Mouse (Mus musculus) liver, embryonic 15.5 days (tissue): ENCODE results near the gene Ifit1. TPM values are rescaled to one million over a fixed set of nuclear protein-coding genes. Genes with fewer than 3 reads are reported as not detected.
"Not testable (repeated sequence)": the region's sequence is repeated elsewhere in the genome, so short reads cannot be mapped to it uniquely, and the experiment has no call there.

Experiments used
- ATAC-seq: fragments of 200-750 bp; cut with Nextera tagmentation; 2 replicates; pipeline ENCODE4 v1.8.0; 2017; ENCODE audit warnings: moderate number of reproducible peaks, mild to moderate bottlenecking, moderate library complexity; ENCODE audit not compliant: insufficient read depth
- H3K27ac ChIP-seq: fragments of 300-500 bp; sonication (generic); replicated peaks from 2 replicates; pipeline ENCODE4 v1.5.1; 2015; ENCODE audit warnings: mild to moderate bottlenecking, inconsistent platforms
- H3K27me3 ChIP-seq: fragments of 300-500 bp; sonication (generic); 2 replicates; pipeline ENCODE4 v1.6.1; 2015; ENCODE audit warnings: mild to moderate bottlenecking, inconsistent platforms
- H3K36me3 ChIP-seq: fragments of 300-500 bp; sonication (generic); replicated peaks from 2 replicates; pipeline ENCODE4 v1.6.1; 2015; ENCODE audit warnings: moderate library complexity, mild to moderate bottlenecking, inconsistent platforms
- H3K4me1 ChIP-seq: fragments of 300-500 bp; sonication (generic); replicated peaks from 2 replicates; pipeline ENCODE4 v1.6.1; 2015; ENCODE audit warnings: inconsistent platforms
- H3K4me2 ChIP-seq: fragments of 300-500 bp; sonication (generic); 2 replicates; pipeline ENCODE4 v1.6.1; 2015; ENCODE audit warnings: moderate library complexity, mild to moderate bottlenecking, inconsistent platforms
- H3K4me3 ChIP-seq: fragments of 300-500 bp; sonication (generic); replicated peaks from 2 replicates; pipeline ENCODE4 v1.5.1; 2015; ENCODE audit warnings: mild to moderate bottlenecking, inconsistent platforms
- H3K9ac ChIP-seq: fragments of 300-500 bp; sonication (generic); 2 replicates; pipeline ENCODE4 v1.6.1; 2015; ENCODE audit warnings: moderate library complexity, mild to moderate bottlenecking, inconsistent platforms
- H3K9me3 ChIP-seq: fragments of 300-500 bp; sonication (generic); replicated peaks from 2 replicates; pipeline ENCODE4 v1.6.1; 2016; ENCODE audit warnings: inconsistent platforms
- WGBS: fragments of 180-500 bp; shearing (Covaris S2); methylation state at CpG from one replicate; pipeline ENCODE4 v1.1.7; 2015; ENCODE audit warnings: mixed read lengths; ENCODE audit not compliant: insufficient replicate concordance; 5-methylcytosine and 5-hydroxymethylcytosine counted together
- polyA plus RNA-seq: library from polyadenylated mRNA; unstranded; fragments of >200 nt; fragmentation: Nextera tagmentation; extraction: Ambion mirVana; gene quantifications from 2 replicates; pipeline ENCODE4 v1.2.1, GENCODE M21; 2015

Gene Ifit1
- polyA plus RNA-seq, result 0.99 and 1.5 TPM in 2 replicates

DNA sequence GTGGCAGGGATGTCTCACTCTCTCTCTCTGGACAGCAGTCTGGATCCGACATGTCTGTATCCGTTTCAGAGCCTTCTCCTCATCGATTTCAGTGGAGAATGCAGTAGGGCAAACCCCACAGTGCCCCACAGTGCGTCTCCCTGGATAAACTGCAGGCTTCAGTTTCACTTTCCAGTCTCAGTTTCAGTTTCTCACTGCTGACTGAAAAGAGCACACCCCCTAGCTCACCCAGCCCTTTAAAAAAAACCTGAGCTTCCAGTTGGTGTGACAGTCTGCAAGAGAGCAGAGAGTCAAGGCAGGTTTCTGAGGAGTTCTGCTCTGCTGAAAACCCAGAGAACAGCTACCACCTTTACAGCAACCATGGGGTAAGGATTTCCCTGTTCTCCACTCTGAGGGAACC lies at the start of gene Ifit1, which contains the start of gene Ifit1bl2:
Gene Ifit1 (plus strand): TSS at position 249 of the 400 bp plus-strand sequence.
Gene Ifit1bl2 (minus strand): TSS at position 121 of the 400 bp plus-strand sequence.
- Histone ChIP-seq H3K4me3 (peak within 1 kb of the TSS; percentile 26; the same call in 1 of the 2 replicates), H3K4me2 (peak within 1 kb of the TSS; percentile 46), H3K9ac (peak within 1 kb of the TSS; percentile 35; the same call in 1 of the 2 replicates), H3K4me1 (peaks cover 17% of the 10 kb centered on the region), H3K27me3 (peaks cover 15% of the 10 kb centered on the region; the same call in 1 of the 2 replicates), H3K36me3 (no peaks in the 10 kb centered on the region), H3K27ac (no peak within 1 kb of the TSS), H3K9me3 (no peaks in the 10 kb centered on the region)
- 31% methylated on average over 4 of the region's 4 CpGs for WGBS
- peak; percentile 10; the same call in 1 of the 2 replicates for ATAC-seq

- 53% methylated on average over 2 of the region's 2 CpGs for WGBS
- no peak overlapping the region for H3K9ac ChIP-seq
- H3K27ac ChIP-seq, result no peak overlapping the region
- no peak overlapping the region for H3K4me2 ChIP-seq
- no peaks in the 10 kb centered on the region for H3K4me1 ChIP-seq
- no peaks in the 10 kb centered on the region for H3K9me3 ChIP-seq
- no peak for ATAC-seq
- no peaks in the 10 kb centered on the region for H3K36me3 ChIP-seq
- H3K27me3 ChIP-seq, result no peaks in the 10 kb centered on the region
- no peak overlapping the region for H3K4me3 ChIP-seq
Measured at GRCm38 (mm10) chr19:34593456-34593855, 47.2 kb upstream of the Ifit1 start.

DNA sequence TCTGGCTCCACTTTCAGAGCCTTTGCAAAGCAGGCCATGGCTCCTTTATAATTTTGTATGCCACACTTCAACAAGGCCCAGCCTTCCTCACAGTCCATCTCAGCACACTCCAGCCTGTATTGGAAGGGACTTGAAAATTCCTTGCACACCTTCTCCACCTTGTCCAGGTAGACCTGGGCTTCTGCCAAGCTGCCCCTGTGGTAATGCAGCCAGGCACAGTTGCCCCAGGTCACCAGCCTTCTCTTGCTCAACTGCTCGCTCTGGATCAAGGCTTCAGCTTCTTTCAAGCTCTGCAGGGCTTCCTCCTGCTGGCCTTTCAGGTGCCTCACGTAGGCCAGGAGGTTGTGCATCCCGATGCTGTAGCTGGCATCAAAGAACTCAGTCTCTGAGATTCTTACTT lies 46.1 kb upstream of the Ifit1 start:
- H3K27ac ChIP-seq, H3K27me3 ChIP-seq, H3K4me2 ChIP-seq, H3K9ac ChIP-seq, H3K4me1 ChIP-seq, H3K4me3 ChIP-seq, ATAC-seq, H3K9me3 ChIP-seq, H3K36me3 ChIP-seq: not testable (repeated sequence)
- WGBS, result 58% methylated on average over 3 of the region's 3 CpGs

- no peak for ATAC-seq
- Histone ChIP-seq H3K4me3 (no peak overlapping the region), H3K4me2 (no peak overlapping the region), H3K9ac (no peak overlapping the region), H3K9me3 (no peaks in the 10 kb centered on the region), H3K4me1 (no peaks in the 10 kb centered on the region), H3K36me3 (no peaks in the 10 kb centered on the region), H3K27ac (no peak overlapping the region), H3K27me3 (no peaks in the 10 kb centered on the region)
Measured at GRCm38 (mm10) chr19:34596811-34597210, 43.9 kb upstream of the Ifit1 start.

GRCm38 (mm10) chr19:34598341-34598740 lies 42.3 kb upstream of the Ifit1 start:
- no peak for ATAC-seq
- H3K9me3 ChIP-seq, result no peaks in the 10 kb centered on the region
- H3K27ac ChIP-seq, result no peak overlapping the region
- no peaks in the 10 kb centered on the region for H3K36me3 ChIP-seq
- 58% methylated on average over 2 of the region's 2 CpGs for WGBS
- no peak overlapping the region for H3K4me2 ChIP-seq
- H3K9ac ChIP-seq, result no peak overlapping the region
- no peak overlapping the region for H3K4me3 ChIP-seq
- H3K27me3 ChIP-seq, result no peaks in the 10 kb centered on the region
- no peaks in the 10 kb centered on the region for H3K4me1 ChIP-seq

DNA sequence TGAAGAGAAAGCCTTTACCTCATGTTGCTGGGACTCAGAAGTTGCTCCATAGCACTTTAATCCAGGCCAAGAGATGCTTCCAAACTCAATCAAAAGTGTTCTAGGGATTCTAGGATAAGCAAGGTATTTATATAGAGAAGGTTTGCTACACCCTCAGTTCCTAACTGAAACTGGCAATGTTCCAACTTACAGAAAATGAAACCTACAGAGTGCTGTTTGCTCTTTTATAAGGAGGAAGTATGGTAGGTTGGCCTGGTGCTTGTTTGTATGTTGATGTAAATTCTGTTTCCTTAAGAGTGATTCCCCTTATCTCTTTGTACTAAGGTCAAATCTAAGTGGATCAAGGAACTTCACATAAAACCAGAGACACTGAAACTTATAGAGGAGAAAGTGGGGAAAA lies 41.4 kb upstream of the Ifit1 start:
- H3K27ac ChIP-seq, H3K36me3 ChIP-seq, H3K9me3 ChIP-seq, H3K4me3 ChIP-seq, H3K27me3 ChIP-seq, ATAC-seq, H3K4me2 ChIP-seq, H3K9ac ChIP-seq, H3K4me1 ChIP-seq: not testable (repeated sequence)

DNA sequence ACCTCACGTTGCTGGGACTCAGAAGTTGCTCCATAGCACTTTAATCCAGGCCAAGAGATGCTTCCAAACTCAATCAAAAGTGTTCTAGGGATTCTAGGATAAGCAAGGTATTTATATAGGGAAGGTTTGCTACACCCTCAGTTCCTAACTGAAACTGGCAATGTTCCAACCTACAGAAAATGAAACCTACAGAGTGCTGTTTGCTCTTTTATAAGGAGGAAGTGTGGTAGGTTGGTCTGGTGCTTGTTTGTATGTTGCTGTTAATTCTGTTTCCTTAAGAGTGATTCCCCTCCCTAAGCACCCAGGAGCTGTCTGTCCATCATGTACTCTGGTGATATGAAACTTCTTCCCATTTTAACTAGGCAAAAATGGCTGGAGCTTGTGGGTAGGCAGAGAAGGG lies 38.8 kb upstream of the Ifit1 start, which contains the start of gene Ifit1bl1:
Gene Ifit1bl1 (minus strand): TSS at position 69 of the 400 bp plus-strand sequence.
- H3K4me3 ChIP-seq, H3K4me2 ChIP-seq, H3K9me3 ChIP-seq, ATAC-seq, H3K36me3 ChIP-seq, H3K27me3 ChIP-seq, H3K9ac ChIP-seq, H3K27ac ChIP-seq, H3K4me1 ChIP-seq: not testable (repeated sequence)
- 41% methylated on average over 1 of the region's 1 CpGs for WGBS

DNA sequence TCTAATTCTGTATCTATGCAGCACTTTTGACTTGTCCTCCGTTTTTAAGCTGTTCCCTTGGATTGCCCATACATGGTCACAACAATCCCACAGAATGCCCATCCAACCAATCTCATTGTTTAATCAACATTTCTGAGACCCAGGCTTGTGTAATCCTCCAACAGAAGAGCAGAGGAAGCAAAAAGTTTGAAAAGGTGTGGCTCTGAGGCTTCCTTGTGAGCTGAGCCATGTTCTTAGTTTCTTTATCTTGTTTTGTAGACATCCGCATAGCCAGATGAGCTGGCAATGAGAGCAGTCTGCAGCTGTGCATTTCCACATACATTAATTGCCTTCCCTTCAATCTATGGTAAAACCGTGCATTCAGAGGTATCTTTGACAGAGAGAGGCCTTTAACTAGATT lies 35.2 kb upstream of the Ifit1 start:
- no peak for ATAC-seq
- WGBS, result 57% methylated on average over 3 of the region's 3 CpGs

GRCm38 (mm10) chr19:34607237-34608051 lies 33.2 kb upstream of the Ifit1 start, which contains the start of gene Ifit3b:
Ifit3b (plus strand) TSS chr19:34607970.
- not testable (repeated sequence) for H3K9ac ChIP-seq, H3K9me3 ChIP-seq, H3K27me3 ChIP-seq, H3K4me3 ChIP-seq, H3K4me1 ChIP-seq, H3K27ac ChIP-seq, H3K4me2 ChIP-seq, H3K36me3 ChIP-seq
- peak; percentile 58 for ATAC-seq
- WGBS, result 22% methylated on average over 4 of the region's 4 CpGs

More for the DNA sequence above, 35.2 kb upstream of the Ifit1 start:
- Histone ChIP-seq H3K27ac (no peak overlapping the region), H3K9ac (no peak overlapping the region), H3K4me3 (no peak overlapping the region), H3K4me1 (no peaks in the 10 kb centered on the region), H3K36me3 (no peaks in the 10 kb centered on the region), H3K27me3 (no peaks in the 10 kb centered on the region), H3K9me3 (no peaks in the 10 kb centered on the region), H3K4me2 (no peak overlapping the region)

DNA sequence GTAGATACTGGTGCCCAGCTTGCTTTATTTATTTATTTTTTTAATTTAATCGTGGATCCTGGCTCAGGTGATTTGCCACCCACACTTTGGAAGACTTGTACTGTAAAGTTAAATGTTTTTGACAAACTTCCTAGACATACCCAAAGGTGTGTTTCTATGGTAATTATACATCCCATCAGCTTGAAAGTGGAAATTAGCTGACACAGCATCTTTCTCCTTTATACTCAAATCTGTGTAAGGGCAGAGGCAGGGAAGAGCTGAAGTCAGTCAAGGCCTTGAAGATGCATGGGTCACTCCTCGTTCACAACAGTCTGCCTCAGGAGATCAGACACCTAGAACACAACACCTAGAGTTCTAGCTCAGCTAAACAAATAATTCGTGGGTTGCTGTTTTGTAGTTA lies 30.6 kb upstream of the Ifit1 start:
- not testable (repeated sequence) for H3K9ac ChIP-seq, H3K9me3 ChIP-seq, H3K27ac ChIP-seq, H3K4me3 ChIP-seq, H3K4me2 ChIP-seq, H3K4me1 ChIP-seq, H3K36me3 ChIP-seq, ATAC-seq, H3K27me3 ChIP-seq
- 44% methylated on average over 3 of the region's 3 CpGs for WGBS

DNA sequence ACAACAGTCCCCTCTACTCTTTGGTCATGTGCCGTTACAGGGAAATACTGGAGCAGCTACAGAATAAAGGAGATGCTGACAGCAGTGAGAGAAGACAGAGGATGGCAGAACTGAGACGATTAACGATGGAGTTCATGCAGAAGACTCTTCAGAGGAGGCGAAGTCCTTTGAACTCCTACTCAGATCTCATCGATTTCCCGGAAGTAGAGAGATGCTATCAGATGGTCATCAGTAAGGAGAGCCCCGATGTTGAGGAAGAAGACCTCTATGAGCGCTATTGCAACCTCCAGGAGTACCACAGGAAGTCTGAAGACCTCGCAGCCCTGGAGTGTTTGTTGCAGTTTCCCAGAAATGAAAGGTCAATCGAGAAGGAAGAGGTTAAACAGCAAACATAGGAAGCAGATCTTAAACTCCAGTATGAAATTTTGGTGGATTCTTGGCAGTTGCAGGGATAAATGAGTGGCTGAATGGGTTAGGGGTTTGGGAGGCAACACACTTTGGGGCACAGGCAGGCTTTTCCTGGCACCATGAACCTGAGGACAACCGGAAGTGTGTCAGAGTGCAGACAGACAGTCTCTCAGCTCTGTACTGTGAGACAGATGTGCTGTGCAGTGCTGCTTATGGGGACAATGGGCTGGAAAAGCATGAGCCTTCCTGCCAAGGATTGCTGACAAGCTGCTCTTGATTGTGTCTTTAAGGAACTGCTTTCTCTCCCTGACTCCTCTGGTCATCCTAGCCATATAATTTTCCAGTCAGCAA lies 28.2 kb upstream of the Ifit1 start:
- H3K9me3 ChIP-seq, H3K27ac ChIP-seq, ATAC-seq, H3K9ac ChIP-seq, H3K4me2 ChIP-seq, H3K4me3 ChIP-seq, H3K4me1 ChIP-seq, H3K27me3 ChIP-seq, H3K36me3 ChIP-seq: not testable (repeated sequence)
- 53% methylated on average over 5 of the region's 11 CpGs for WGBS
